Mouse (Mus musculus) cerebellum, adult 11-12 months (tissue): ENCODE measurements around the gene Gab2.
A peak's percentile ranks its signal among the peaks of the same experiment; 100 is the strongest.

Experiments
- DNase-seq: peaks from one replicate; pipeline ENCODE4 v3.0.0; 2022

The Gab2 gene

DNA sequence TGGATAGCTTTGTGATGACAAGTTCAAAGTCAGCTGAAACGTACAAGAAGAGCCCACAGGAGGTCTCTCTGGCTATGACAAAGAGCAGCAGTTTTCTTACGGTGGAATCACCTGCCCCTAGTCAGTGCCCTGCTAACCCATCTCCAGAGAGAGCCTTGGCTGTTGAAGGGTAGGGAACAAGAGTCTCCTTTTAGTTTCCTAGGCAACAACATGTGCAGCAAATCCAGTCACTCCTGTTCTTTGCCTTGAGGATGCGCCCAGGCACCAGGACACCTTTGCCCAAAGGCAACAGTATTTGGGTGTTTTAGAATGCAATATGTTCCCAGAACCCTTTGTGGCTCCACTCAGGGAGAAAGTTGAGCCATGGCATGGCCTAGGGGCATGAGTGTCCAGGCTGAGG, 266.9 kb downstream of the Gab2 start:
- no peak for DNase-seq

DNA sequence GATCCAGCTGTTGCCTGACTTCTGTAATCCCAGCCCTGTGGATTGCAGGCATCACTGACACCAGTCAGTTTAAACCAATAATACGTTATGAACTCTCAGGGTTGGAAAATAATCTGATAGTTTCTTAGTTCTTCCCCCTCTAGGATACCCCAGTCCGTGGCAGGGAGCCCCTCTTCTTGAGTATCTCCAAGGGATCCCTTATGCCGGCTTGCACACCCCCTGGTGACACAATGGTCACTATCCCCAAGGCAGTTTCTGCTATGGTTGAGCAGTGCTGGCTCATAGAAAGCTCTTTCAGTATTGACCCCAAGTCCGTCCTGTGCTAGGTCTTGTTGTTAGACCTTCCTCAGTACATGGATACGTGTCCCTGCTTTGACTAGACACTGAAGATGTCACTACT, 267.4 kb downstream of the Gab2 start:
- DNase-seq, result no peak

DNA sequence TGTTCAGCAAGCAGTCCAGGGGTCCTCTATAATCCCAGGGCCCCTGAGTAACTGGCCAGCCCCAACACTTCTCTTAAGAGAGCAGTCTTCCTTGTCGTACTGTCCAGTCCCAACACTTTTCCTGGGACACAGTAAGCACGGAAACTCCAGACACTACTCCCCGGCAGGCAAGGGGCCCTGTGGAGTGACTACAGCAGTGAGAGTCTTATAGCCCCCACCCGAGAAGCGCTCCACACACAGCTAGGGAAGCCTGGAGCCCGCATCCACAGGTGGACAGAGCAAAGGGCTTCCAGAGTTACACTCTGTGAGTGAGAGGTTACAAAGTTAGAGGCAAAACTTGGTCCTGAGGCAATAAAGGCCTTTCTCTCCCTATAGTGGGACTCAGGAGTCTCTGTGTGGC, 268.1 kb downstream of the Gab2 start:
- no peak for DNase-seq

DNA sequence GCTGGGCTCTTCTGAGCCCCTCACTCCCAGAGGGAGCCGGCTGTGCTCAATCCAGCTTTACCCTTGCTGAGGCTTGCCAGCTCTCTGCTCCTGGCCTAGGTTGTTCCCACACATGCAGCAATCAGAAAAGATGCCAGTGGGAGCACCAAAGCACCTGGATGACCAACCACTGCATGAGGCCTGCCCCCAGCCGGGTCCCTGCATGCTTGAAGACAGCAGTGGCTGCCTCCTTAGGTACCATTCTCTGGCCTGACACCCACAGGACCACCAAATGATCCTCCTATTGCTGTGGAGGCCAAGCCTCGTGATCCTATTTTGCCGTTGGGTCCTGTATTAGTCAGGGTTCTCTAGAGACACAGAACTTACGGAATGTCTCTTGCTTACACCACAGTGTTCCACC, 269.5 kb downstream of the Gab2 start:
- peak; percentile 3 for DNase-seq

DNA sequence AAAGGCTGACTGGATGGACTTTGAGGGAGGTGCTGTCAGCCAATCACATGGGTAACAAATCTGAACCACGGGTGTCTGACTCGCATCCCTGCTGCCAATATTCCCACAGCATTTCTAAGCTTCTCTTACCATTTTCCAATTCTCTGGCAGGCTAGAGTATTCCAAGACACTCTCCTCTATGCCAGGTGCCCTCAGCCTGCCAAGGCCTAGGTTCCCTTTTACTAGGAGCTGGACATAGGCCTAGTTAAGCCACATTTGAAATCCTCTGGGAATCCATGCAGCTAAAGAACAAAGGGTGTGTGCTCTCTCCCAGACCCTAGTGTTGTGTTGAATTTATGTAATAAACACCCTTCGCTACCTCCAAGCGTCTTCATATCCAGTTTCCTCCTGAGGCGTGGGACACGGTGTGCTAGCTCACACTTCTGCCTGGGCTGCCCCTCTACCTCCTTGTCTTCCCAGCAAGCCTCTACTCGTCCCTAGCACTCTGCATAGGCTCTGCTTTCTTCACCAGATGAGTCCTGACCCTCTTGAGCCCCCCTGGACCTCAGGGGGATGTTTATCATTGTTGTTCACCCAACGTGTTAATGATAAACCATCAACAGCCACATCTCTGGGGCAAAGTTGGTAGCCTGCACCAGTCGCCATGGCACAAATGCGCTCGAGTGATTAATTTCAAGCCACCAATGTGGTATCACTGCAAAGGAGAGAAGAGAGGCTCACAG, 270.6 kb downstream of the Gab2 start:
- DNase-seq, result peak; percentile 7

DNA sequence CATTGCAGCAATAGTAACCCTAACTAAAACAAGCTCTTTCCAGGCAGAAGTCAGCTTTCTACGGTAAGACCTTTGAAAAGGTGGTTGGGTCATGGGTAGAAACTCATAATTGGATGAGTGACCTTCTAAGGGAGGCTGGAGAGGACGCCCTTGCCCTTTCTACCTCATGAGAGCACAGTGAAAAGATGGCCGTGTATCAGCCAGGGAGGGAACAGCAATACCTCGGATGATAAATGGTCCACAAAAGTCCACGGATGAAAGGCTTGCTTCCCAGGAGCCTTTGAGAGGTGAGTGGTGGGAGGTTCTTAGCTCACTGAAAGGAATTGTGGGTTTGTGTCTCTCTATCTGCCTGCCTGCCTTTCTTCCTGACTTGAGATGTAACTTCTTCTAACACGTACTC, 272.0 kb downstream of the Gab2 start:
- DNase-seq, result peak; percentile 1

DNA sequence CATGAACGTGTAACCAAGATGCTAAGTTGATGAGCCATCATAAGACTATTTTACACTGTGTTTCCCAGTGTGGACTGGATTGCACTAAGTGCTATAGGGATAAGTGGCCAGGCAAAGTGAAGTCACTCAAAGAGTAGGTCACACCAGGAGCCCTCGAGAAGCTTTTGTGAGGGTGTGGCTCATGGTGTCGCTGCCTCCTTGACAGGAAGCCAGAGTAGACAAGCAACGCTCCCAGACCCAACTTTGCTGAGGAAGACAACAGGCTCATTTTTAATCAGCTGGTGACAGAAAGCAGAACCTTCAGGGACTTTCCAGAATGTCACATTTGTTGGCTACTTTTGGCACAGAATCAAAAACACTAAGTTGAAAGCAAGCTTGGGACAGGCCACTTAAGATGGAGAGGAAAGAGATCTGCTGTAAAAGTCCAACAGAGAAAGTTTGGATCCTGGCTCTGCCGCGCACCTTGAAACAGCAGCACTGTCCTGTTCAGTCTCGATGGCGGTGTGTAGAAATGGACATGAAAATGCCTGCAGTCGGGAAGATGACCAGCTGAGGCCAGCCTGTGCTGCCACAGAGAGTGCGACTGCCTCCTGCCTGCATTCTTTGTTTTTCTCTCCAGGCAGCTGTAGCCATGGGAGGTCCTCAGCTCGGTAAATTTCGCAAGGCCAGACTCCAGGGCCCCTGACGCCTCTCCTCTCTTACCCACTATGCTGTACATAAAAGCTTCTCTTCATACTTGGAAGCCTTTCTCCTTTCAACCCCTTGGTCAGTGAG, 273.9 kb downstream of the Gab2 start:
- DNase-seq, result peak; percentile 3

DNA sequence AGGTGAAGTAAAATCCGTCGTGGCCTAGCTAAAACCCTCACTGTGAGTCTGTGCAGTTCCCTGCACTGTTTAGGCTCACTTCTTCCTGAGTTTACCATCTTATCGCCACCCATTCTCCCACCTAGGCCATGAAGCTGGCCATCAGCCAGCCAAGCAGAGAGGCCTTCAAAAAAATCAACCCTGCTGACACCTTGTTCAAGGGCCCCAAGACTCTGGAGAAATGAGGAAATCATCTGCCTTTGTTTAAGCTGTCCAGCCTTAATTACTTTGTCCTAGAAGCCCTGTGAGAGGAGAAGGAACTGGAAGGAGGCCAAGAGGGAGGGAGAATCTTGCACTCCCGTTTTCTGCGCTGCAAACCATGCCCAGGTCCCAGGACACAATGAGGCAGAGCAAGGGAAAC, 274.9 kb downstream of the Gab2 start:
- peak; percentile 0 for DNase-seq

DNA sequence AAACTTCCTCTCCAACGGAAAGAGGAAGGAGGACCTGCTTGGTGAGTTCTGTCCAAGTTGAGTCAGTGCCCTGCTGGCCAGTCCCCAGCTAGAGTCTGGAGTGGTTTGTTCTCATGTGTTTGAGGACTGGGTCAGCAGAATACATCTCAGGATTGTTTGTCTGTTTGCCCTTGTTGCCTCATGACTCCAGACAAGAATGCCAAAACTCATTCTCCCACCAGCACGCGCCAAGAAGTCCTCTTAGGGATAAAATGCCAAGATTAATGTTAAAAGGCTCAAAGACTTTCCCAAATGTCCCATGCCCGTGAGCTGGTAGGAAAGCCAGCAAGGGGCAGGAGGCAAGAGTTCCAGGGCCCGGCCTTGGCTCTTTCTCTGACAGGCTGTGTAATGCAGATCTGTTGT, 275.5 kb downstream of the Gab2 start:
- DNase-seq, result peak; percentile 14

DNA sequence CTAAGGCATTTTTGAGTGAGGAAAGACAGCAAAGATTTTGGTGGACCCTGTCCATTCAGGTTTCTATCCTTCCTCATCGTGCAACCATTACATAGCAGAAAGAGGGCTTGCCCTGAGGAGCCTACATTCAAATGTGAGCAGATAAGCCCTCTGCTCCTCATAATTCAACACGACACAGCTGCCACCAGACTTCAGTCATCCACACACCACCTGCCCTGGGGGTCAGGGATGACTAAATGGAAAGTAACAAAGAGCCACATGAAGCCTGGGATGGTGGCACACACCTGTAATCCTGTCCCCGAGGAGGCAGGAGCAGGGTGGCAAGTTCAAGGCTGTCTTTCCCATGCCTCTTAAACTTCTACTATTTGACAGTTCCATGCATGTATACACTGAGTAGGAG, 276.5 kb downstream of the Gab2 start:
- DNase-seq, result no peak

DNA sequence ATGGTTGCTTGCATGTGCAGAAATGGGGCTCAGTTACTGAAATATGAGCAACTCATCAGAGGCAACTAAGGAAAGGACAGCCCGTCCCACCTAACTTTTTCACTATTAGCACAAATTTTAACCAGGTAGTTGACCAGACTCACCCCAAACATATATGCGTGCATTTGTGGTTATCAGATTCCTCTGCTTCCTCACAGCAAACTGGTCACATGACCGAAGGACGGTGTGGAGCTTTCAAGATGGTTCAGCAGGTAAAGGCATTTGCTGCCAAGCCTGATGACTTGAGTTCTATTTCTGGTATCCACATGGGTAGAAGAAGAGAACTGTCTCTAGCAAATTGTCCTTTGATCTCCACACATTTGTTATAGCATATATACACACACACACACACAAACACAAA, 277.0 kb downstream of the Gab2 start:
- DNase-seq, result no peak
